Mouse (Mus musculus): ENCODE measurements around the gene Tmem211.

- no peak for TF ChIP-seq CTCF (IDR thresholded peaks at IDR 0.05; ENCODE audit: low read depth)
- TF ChIP-seq EP300 (optimal IDR thresholded peaks at IDR 0.05): no peak
These were observed 16.8 kb upstream of the Tmem211 start for GRCm38 (mm10) chr5:113209898-113210297.
